ENCODE assay signal across 8 mouse cellular contexts in the genomic region with DNA sequence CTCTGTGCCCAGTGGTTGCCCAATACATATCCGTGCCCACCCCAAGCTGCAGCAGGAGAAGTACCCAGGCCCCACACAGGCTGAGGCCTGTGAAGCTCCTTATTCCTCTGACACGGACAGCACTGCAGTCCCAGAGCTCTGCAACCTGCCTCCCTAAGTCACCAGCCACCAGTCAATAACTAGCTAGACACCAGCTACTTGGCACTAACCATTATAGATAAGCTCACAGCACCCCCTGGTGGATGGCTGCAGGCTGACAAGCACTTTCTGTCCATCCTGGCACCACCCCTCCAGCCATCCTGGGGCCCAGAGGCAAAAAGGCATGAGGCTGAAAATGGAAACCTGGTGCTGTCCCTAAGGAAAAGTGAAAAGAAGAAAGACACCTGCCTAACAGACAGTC. TPM values are rescaled to one million over a fixed set of nuclear protein-coding genes. Genes with fewer than 3 reads are reported as not detected.
A peak's percentile ranks its signal among the peaks of the same experiment; 100 is the strongest.
DNase-seq lines count a peak whose midpoint lies in the region; ATAC-seq and TF ChIP-seq lines count a peak whose summit lies in the region.

No protein-coding gene starts in this region.

- H3K4me3 ChIP-seq in bone marrow macrophage, adult 2 months (ENCODE audit: insufficient read depth, low read length): no peak overlapping the region
- H3K4me3 ChIP-seq in embryonic fibroblast, embryonic 13.5 days (ENCODE audit: insufficient read depth, low read length): no peak overlapping the region
- no peak overlapping the region for H3K4me3 ChIP-seq in heart, postnatal 0 days (ENCODE audit: low read depth, low read length)
- H3K4me3 ChIP-seq in liver, postnatal 0 days (ENCODE audit: low read depth, low read length): no peak overlapping the region
- H3K4me3 ChIP-seq in olfactory bulb, adult 2 months (ENCODE audit: insufficient read depth, low read depth, low read length): no peak overlapping the region

- peak; percentile 66 for TF ChIP-seq CTCF in bone marrow macrophage, adult 2 months (IDR thresholded peaks at IDR 0.05; ENCODE audit: low read depth, low read length)
- peak; percentile 82 for TF ChIP-seq CTCF in embryonic fibroblast, embryonic 13.5 days (IDR thresholded peaks at IDR 0.05; ENCODE audit: borderline replicate concordance, insufficient read depth, low read length)
- peak; percentile 86 for TF ChIP-seq CTCF in heart, postnatal 0 days (IDR thresholded peaks at IDR 0.05; ENCODE audit: low read depth)
- TF ChIP-seq CTCF in liver, postnatal 0 days (IDR thresholded peaks at IDR 0.05; ENCODE audit: low read depth): peak; percentile 91
- TF ChIP-seq CTCF in olfactory bulb, adult 2 months (IDR thresholded peaks at IDR 0.05; ENCODE audit: insufficient read depth, low read depth, low read length): peak; percentile 51; the same call in 1 of the 2 replicates

- no peak for TF ChIP-seq POLR2A in bone marrow macrophage, adult 2 months (IDR thresholded peaks at IDR 0.05; ENCODE audit: borderline replicate concordance, low read depth, low read length)
- TF ChIP-seq POLR2A in embryonic fibroblast, embryonic 13.5 days (IDR thresholded peaks at IDR 0.05; ENCODE audit: low read depth, low read length): no peak
- TF ChIP-seq POLR2A in olfactory bulb, adult 2 months (IDR thresholded peaks at IDR 0.05; ENCODE audit: insufficient read depth, low read depth, low read length): no peak

- H3K4me1 ChIP-seq in bone marrow macrophage, adult 2 months (ENCODE audit: control insufficient read depth, insufficient read depth, low read length): peaks cover 26% of the 10 kb centered on the region
- no peaks in the 10 kb centered on the region; the same call in 1 of the 2 replicates for H3K4me1 ChIP-seq in embryonic fibroblast, embryonic 13.5 days (ENCODE audit: control insufficient read depth, insufficient read depth, low read length)
- H3K4me1 ChIP-seq in heart, postnatal 0 days (ENCODE audit: control insufficient read depth, insufficient read depth): peaks cover 21% of the 10 kb centered on the region
- H3K4me1 ChIP-seq in liver, postnatal 0 days (ENCODE audit: insufficient read depth): peaks cover 10% of the 10 kb centered on the region
- peaks cover 17% of the 10 kb centered on the region for H3K4me1 ChIP-seq in olfactory bulb, adult 2 months (ENCODE audit: control insufficient read depth, insufficient read depth, low read length)

- H3K36me3 ChIP-seq in heart, postnatal 0 days (replicated peaks; ENCODE audit: control insufficient read depth, insufficient read depth, low read length): no peaks in the 10 kb centered on the region
- H3K36me3 ChIP-seq in liver, postnatal 0 days (replicated peaks; ENCODE audit: insufficient read depth, low read length): no peaks in the 10 kb centered on the region

- no peak for TF ChIP-seq EP300 in heart, postnatal 0 days (IDR thresholded peaks at IDR 0.05; ENCODE audit: low read depth)
- no peak for TF ChIP-seq EP300 in liver, postnatal 0 days (IDR thresholded peaks at IDR 0.05; ENCODE audit: low read depth)

- DNase-seq in CD8-positive naive resting alpha-beta T cell, adult 2 months (ENCODE audit: low read depth in 2 of 2, low spot score in 2 of 2): peak; percentile 56 to 69
- peak; percentile 79 for DNase-seq in heart, postnatal 0 days (ENCODE audit: low spot score)
- DNase-seq in kidney, postnatal 25 days: peak; percentile 86 to 93
- peak; percentile 91 for DNase-seq in liver, postnatal 0 days
- peak; percentile 33 to 36 for DNase-seq in thymus, adult 18-20 months

- H3K9ac ChIP-seq in heart, postnatal 0 days (replicated peaks; ENCODE audit: low read depth, low read length): no peak overlapping the region
- no peak overlapping the region for H3K9ac ChIP-seq in liver, postnatal 0 days (replicated peaks)

- peak; percentile 32; the same call in 1 of the 2 replicates for ATAC-seq in heart, postnatal 0 days (ENCODE audit: insufficient read depth, low read depth)
- peak; percentile 51; the same call in 1 of the 2 replicates for ATAC-seq in liver, postnatal 0 days

- no peak overlapping the region for H3K4me2 ChIP-seq in heart, postnatal 0 days (ENCODE audit: low read depth, low read length)
- H3K4me2 ChIP-seq in liver, postnatal 0 days (ENCODE audit: low read depth, low read length): no peak overlapping the region

- WGBS in heart, postnatal 0 days: 37% methylated on average over 2 of the region's 2 CpGs
- WGBS in liver, postnatal 0 days (ENCODE audit: insufficient replicate concordance): 49% methylated on average over 2 of the region's 2 CpGs
- 40% methylated on average over 2 of the region's 2 CpGs for WGBS in olfactory bulb, adult 2 months

- H3K9me3 ChIP-seq in heart, postnatal 0 days (replicated peaks; ENCODE audit: control insufficient read depth, low read length): no peaks in the 10 kb centered on the region
- no peaks in the 10 kb centered on the region for H3K9me3 ChIP-seq in liver, postnatal 0 days (ENCODE audit: low read length)

- H3K27ac ChIP-seq in bone marrow macrophage, adult 2 months (ENCODE audit: insufficient read depth, low read depth, low read length): no peak overlapping the region
- no peak overlapping the region for H3K27ac ChIP-seq in embryonic fibroblast, embryonic 13.5 days (ENCODE audit: insufficient read depth, low read length)
- no peak overlapping the region for H3K27ac ChIP-seq in heart, postnatal 0 days (ENCODE audit: low read depth)
- H3K27ac ChIP-seq in liver, postnatal 0 days (ENCODE audit: low read depth): no peak overlapping the region
- no peak overlapping the region for H3K27ac ChIP-seq in olfactory bulb, adult 2 months (ENCODE audit: insufficient read depth, low read depth, low read length)

- H3K27me3 ChIP-seq in heart, postnatal 0 days (ENCODE audit: control insufficient read depth, insufficient read depth, low read length): peaks cover 12% of the 10 kb centered on the region
- no peaks in the 10 kb centered on the region for H3K27me3 ChIP-seq in liver, postnatal 0 days (ENCODE audit: insufficient read depth, low read length)

RNA-seq across cellular contexts. Expression of a gene that starts 28.6 kb away (rescaled TPM):
- polyA plus RNA-seq in bone marrow macrophage, adult 2 months (2012; ENCODE audit: insufficient read depth, insufficient read length, missing spikeins): 0.40 and 0.60 TPM in 2 replicates
- polyA plus RNA-seq in embryonic fibroblast, embryonic 13.5 days (2011; ENCODE audit: insufficient read length, low read depth, missing spikeins): 2.4 and 3.7 TPM in 2 replicates
- total RNA-seq in heart, postnatal 0 days (2014; rRNA removed; ENCODE audit: low replicate concordance): 4.4 and 18.0 TPM in 2 replicates
- 1.7 and 2.0 TPM in 2 replicates for polyA plus RNA-seq in heart, postnatal 0 days (2015; fragmentation: Nextera tagmentation; extraction: Ambion mirVana)
- 0.02 and 0.05 TPM in 2 replicates for polyA plus RNA-seq in liver, postnatal 0 days (2015; fragmentation: Nextera tagmentation; extraction: Ambion mirVana)
- polyA plus RNA-seq in olfactory bulb, adult 2 months (2012; ENCODE audit: insufficient read depth, insufficient read length, low replicate concordance, missing spikeins): not detected in 2 replicates

RNA-seq across cellular contexts. Expression of a gene that starts 48.1 kb away (rescaled TPM):
- not detected in 2 replicates for polyA plus RNA-seq in bone marrow macrophage, adult 2 months (2012; ENCODE audit: insufficient read depth, insufficient read length, missing spikeins)
- polyA plus RNA-seq in embryonic fibroblast, embryonic 13.5 days (2011; ENCODE audit: insufficient read length, low read depth, missing spikeins): 6.6 and 6.8 TPM in 2 replicates
- total RNA-seq in heart, postnatal 0 days (2014; rRNA removed; ENCODE audit: low replicate concordance): not detected in 2 replicates
- 0.15 and 0.65 TPM in 2 replicates for polyA plus RNA-seq in heart, postnatal 0 days (2015; fragmentation: Nextera tagmentation; extraction: Ambion mirVana)
- not detected in 2 replicates for polyA plus RNA-seq in liver, postnatal 0 days (2015; fragmentation: Nextera tagmentation; extraction: Ambion mirVana)
- polyA plus RNA-seq in olfactory bulb, adult 2 months (2012; ENCODE audit: insufficient read depth, insufficient read length, low replicate concordance, missing spikeins): not detected in 2 replicates

RNA-seq across cellular contexts. Expression of a gene that starts 49.8 kb away (rescaled TPM):
- 23.7 and 24.9 TPM in 2 replicates for polyA plus RNA-seq in bone marrow macrophage, adult 2 months (2012; ENCODE audit: insufficient read depth, insufficient read length, missing spikeins)
- 33.1 and 37.4 TPM in 2 replicates for polyA plus RNA-seq in embryonic fibroblast, embryonic 13.5 days (2011; ENCODE audit: insufficient read length, low read depth, missing spikeins)
- 29.8 and 37.1 TPM in 2 replicates for total RNA-seq in heart, postnatal 0 days (2014; rRNA removed; ENCODE audit: low replicate concordance)
- 40.9 and 45.0 TPM in 2 replicates for polyA plus RNA-seq in heart, postnatal 0 days (2015; fragmentation: Nextera tagmentation; extraction: Ambion mirVana)
- 24.9 and 26.5 TPM in 2 replicates for polyA plus RNA-seq in liver, postnatal 0 days (2015; fragmentation: Nextera tagmentation; extraction: Ambion mirVana)
- not detected in 2 replicates for polyA plus RNA-seq in olfactory bulb, adult 2 months (2012; ENCODE audit: insufficient read depth, insufficient read length, low replicate concordance, missing spikeins)

Comparison
In these comparisons a context has a peak if more than half of its experiments do, and no peak if none do; other contexts are left out.
1. DNase-seq: peak in every context shown above with its lines; median percentile 91 in liver, postnatal 0 days; 90 in kidney, postnatal 25 days; 79 in heart, postnatal 0 days; 62 in CD8-positive naive resting alpha-beta T cell, adult 2 months; 34 in thymus, adult 18-20 months.